Mouse (Mus musculus) heart, embryonic 12.5 days (tissue): ENCODE data around the gene Capns1. TPM values are rescaled to one million over a fixed set of nuclear protein-coding genes. Genes with fewer than 3 reads are reported as not detected.
"Not testable (repeated sequence)": the region's sequence is repeated elsewhere in the genome, so short reads cannot be mapped to it uniquely, and the experiment has no call there.

Experiments used
- ATAC-seq: fragments of 200-750 bp; cut with Nextera tagmentation; 2 replicates; pipeline ENCODE4 v1.8.0; 2017; ENCODE audit warnings: moderate TSS enrichment, moderate library complexity; ENCODE audit not compliant: insufficient number of reproducible peaks, low FRiP score
- H3K27ac ChIP-seq: fragments of 300-500 bp; sonication (generic); 2 replicates; pipeline ENCODE4 v1.5.1; 2016; ENCODE audit warnings: mild to moderate bottlenecking, moderate library complexity; ENCODE audit not compliant: poor library complexity, severe bottlenecking
- H3K27me3 ChIP-seq: fragments of 300-500 bp; sonication (generic); replicated peaks from 2 replicates; pipeline ENCODE4 v1.6.1; 2016; ENCODE audit warnings: mild to moderate bottlenecking, moderate library complexity
- H3K36me3 ChIP-seq: fragments of 300-500 bp; sonication (generic); 2 replicates; pipeline ENCODE4 v1.6.1; 2016; ENCODE audit warnings: mild to moderate bottlenecking, moderate library complexity
- H3K4me1 ChIP-seq: fragments of 300-500 bp; sonication (generic); replicated peaks from 2 replicates; pipeline ENCODE4 v1.6.1; 2016; ENCODE audit warnings: mild to moderate bottlenecking
- H3K4me2 ChIP-seq: fragments of 300-500 bp; sonication (generic); 2 replicates; pipeline ENCODE4 v1.6.1; 2016; ENCODE audit warnings: mild to moderate bottlenecking, moderate library complexity
- H3K4me3 ChIP-seq: fragments of 300-500 bp; sonication (generic); 2 replicates; pipeline ENCODE4 v1.5.1; 2016; ENCODE audit warnings: mild to moderate bottlenecking
- H3K9ac ChIP-seq: fragments of 300-500 bp; sonication (generic); 2 replicates; pipeline ENCODE4 v1.6.1; 2016; ENCODE audit warnings: mild to moderate bottlenecking, moderate library complexity
- H3K9me3 ChIP-seq: fragments of 300-500 bp; sonication (generic); replicated peaks from 2 replicates; pipeline ENCODE4 v1.6.1; 2016; ENCODE audit warnings: mild to moderate bottlenecking, moderate library complexity
- WGBS: fragments of 180-500 bp; shearing (Covaris S2); methylation state at CpG from one replicate; pipeline ENCODE4 v1.1.7; 2016; 5-methylcytosine and 5-hydroxymethylcytosine counted together
- polyA plus RNA-seq: library from polyadenylated mRNA; unstranded; fragments of >200 nt; fragmentation: Nextera tagmentation; extraction: Ambion mirVana; gene quantifications from 2 replicates; pipeline ENCODE4 v1.2.1, GENCODE M21; 2016

Capns1 gene
- 77.0 and 83.4 TPM in 2 replicates for polyA plus RNA-seq

DNA sequence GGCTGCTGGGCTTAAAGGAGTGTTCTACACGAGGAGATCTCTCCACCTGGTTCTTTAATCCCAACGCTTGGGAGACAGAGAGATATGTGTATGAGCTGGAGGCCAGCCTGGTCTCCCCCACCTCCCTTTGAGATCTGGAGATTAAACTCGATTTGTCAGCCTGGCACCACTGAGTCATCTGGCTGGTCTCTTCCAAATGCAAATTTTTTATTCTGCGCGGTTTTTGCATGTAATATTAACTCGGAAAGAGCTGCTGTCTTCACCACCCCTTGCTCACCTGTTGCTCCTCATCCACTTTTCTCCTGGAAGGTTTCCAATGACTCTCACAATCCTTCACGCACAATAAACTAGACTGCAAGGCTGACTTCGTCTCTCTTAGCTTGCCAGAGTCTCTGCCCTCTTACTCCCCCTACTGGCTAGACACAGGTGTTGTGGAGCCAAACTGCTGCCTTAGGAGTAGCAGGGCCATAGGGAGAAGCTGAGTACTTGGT is at the start of gene Capns1:
TSS of gene Capns1 (minus strand) at position 331 of the 491 bp plus-strand sequence.
- 7% methylated on average over 8 of the region's 8 CpGs for WGBS
- Histone ChIP-seq H3K36me3 (no peaks in the 10 kb centered on the region), H3K27me3 (no peaks in the 10 kb centered on the region), H3K9ac (no peak within 1 kb of the TSS), H3K4me1 (peaks cover 8% of the 10 kb centered on the region), H3K27ac (no peak within 1 kb of the TSS), H3K4me2 (peak within 1 kb of the TSS; percentile 32), H3K9me3 (no peaks in the 10 kb centered on the region), H3K4me3 (0 out of 2 replicates have a peak within 1 kb of the TSS, but pooled peaks have one; percentile 4)
- no peak for ATAC-seq

DNA sequence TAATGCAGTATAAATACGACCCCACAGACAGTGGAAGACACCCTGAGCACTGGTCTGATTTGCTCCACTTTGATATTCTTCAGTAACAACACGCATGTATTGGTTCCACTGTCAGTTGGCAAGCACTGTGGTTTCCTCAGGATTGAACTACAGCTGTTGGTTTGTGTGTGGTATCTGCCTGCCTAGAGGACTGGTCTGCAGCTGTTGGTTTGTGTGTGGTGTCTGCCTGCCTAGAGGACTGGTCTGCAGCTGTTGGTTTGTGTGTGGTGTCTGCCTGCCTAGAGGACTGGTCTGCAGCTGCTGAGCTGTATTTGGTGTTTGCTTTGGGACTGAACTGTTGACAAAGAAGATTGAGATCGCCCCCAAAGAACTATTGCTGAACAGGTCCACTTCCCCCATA is 38.8 kb upstream of the Capns1 start:
- H3K4me3 ChIP-seq, H3K27me3 ChIP-seq, H3K27ac ChIP-seq, H3K9me3 ChIP-seq, H3K4me2 ChIP-seq, ATAC-seq, H3K9ac ChIP-seq: not testable (repeated sequence)
- peaks cover 11% of the 10 kb centered on the region; the same call in 1 of the 2 replicates for H3K4me1 ChIP-seq
- peaks cover 45% of the 10 kb centered on the region for H3K36me3 ChIP-seq
- 78% methylated on average over 3 of the region's 3 CpGs for WGBS

DNA sequence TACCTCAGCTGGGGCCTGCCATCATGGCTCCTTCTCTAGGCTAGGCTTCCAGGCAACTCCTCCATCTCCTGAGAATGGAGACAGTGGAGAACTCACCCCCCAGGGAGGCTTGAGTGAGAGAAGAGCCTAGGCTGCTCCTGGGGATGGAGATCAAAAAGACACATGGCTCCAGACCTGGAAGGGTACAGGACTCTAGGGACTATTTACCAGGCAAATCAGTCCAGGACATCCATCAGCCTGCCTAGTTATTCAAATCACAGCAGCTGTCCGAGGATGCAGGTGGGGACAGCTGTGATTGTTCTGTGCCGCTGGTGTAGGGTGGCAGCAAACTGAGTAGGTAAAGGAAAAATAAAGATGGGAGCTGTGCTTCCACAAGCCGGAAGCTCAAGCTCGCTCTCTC is 37.0 kb upstream of the Capns1 start, which contains the start of gene Ovol3:
TSS of gene Ovol3 (minus strand) at position 101 of the 400 bp plus-strand sequence.
- Histone ChIP-seq H3K9ac (no peak within 1 kb of the TSS), H3K4me1 (peaks cover 16% of the 10 kb centered on the region), H3K27me3 (no peaks in the 10 kb centered on the region), H3K9me3 (no peaks in the 10 kb centered on the region), H3K27ac (no peak within 1 kb of the TSS), H3K36me3 (peaks cover 28% of the 10 kb centered on the region), H3K4me3 (no peak within 1 kb of the TSS), H3K4me2 (no peak within 1 kb of the TSS)
- ATAC-seq: no peak
- 81% methylated on average over 4 of the region's 4 CpGs for WGBS

DNA sequence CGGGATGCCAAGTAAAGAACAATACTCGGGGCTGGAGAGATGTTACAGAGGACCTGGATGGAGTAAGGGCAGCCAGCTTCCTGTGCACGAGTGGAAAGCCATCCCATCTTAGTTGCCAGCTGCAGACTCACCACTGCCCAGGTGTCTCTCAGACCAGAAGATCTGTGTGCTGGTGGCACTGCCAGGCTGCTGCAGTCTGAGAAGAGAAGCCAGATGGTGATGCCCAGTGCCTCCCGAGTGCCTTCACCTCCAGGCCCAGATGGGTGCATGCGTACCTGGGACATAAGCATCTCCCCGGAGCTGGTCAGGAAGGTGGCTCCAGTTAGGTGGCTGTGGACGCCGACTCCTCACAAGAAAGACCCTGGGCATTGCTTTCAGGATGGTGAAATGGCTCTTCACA is 36.5 kb upstream of the Capns1 start:
- H3K9ac ChIP-seq: no peak overlapping the region
- H3K4me1 ChIP-seq: peaks cover 19% of the 10 kb centered on the region
- peaks cover 22% of the 10 kb centered on the region for H3K36me3 ChIP-seq
- no peak for ATAC-seq
- no peaks in the 10 kb centered on the region for H3K9me3 ChIP-seq
- no peaks in the 10 kb centered on the region for H3K27me3 ChIP-seq
- WGBS: 82% methylated on average over 8 of the region's 8 CpGs
- no peak overlapping the region for H3K27ac ChIP-seq
- H3K4me3 ChIP-seq: no peak overlapping the region
- H3K4me2 ChIP-seq: no peak overlapping the region

DNA sequence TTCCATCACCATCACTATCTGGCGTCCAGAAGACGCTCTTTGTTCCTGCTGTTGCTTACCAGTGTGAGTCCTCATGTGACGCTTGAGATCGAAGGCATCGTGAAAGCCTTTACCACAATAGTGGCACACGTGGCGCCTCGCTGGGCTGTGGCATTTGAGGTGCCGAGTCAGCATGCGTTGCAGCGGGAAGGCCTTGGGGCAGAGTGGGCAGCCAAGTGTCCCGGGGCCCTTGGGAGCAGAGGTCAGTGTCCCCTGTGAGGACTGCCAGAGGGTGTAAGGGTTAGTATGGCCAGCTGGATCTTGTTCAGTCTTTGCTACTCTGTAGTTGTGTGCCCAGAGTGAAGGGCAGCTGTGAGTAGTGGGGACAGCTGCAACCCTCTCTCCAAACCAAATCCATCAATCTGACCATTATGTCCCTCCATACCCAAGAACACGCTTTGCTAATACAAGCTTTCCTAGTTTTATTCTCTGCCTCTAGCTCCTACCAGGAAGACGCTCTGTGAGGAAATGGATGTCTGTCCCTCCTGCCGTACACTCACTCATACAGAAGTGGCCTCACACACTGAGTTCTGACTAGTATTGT is 35.8 kb upstream of the Capns1 start:
- 91% methylated on average over 15 of the region's 15 CpGs for WGBS
- ATAC-seq: no peak
- H3K4me2 ChIP-seq: no peak overlapping the region
- H3K4me3 ChIP-seq: no peak overlapping the region
- no peak overlapping the region for H3K27ac ChIP-seq
- H3K27me3 ChIP-seq: no peaks in the 10 kb centered on the region
- H3K36me3 ChIP-seq: peaks cover 26% of the 10 kb centered on the region
- H3K9ac ChIP-seq: no peak overlapping the region
- peaks cover 19% of the 10 kb centered on the region for H3K4me1 ChIP-seq
- no peaks in the 10 kb centered on the region for H3K9me3 ChIP-seq

DNA sequence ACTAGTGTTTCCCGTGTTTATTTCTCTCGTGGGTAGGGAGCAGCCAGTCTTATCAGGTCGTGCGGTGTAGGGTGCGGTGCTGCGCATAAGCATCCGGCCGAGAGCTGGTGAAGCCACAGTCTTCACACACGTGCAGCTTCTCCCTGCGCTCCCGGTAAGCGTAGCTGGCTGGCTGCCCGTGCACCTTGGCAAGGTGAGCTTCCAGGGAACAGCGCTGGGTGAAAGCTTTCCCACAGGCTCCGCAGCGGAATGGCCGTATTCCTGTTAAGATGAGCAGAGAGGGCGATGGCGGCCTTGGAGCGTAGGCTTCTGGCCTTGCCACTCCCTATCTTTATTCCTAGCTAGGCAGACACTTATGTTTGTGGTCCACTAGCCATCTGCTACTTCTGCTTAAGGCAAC is 34.8 kb upstream of the Capns1 start:
- Histone ChIP-seq H3K4me2 (peak overlapping the region; percentile 86), H3K27ac (no peak overlapping the region), H3K4me3 (peak overlapping the region; percentile 89), H3K9ac (peak overlapping the region; percentile 29; the same call in 1 of the 2 replicates), H3K9me3 (no peaks in the 10 kb centered on the region), H3K4me1 (peaks cover 19% of the 10 kb centered on the region), H3K27me3 (no peaks in the 10 kb centered on the region), H3K36me3 (peaks cover 29% of the 10 kb centered on the region)
- ATAC-seq: no peak
- 87% methylated on average over 20 of the region's 20 CpGs for WGBS

DNA sequence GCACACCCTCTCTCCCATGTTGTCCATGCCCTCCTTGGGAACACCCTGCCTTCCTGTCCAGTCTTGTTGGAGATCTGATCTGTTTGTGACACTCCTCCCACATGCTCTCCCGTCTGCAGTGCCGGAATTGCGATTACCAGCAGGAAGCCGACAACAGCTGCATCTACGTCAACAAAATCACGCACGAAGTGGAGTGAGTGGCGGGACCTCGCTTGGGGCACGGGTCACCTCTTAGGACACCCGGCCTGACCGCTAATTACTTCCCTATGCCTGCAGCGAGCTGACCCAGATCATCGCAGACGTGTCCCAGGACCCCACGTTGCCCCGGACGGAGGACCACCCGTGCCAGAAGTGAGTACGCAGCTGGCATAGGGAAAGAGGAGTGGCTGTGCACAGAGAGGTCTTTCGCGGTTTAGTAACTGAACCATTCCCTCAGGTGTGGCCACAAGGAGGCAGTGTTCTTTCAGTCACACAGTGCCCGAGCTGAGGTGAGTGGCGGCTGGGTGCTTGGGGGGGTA is 34.1 kb upstream of the Capns1 start:
- H3K27ac ChIP-seq: peak overlapping the region; percentile 91
- peak overlapping the region; percentile 89 for H3K4me3 ChIP-seq
- no peak for ATAC-seq
- H3K4me1 ChIP-seq: peaks cover 19% of the 10 kb centered on the region
- peaks cover 36% of the 10 kb centered on the region for H3K36me3 ChIP-seq
- no peaks in the 10 kb centered on the region for H3K27me3 ChIP-seq
- 4% methylated on average over 24 of the region's 24 CpGs for WGBS
- H3K9ac ChIP-seq: peak overlapping the region; percentile 89
- peak overlapping the region; percentile 86 for H3K4me2 ChIP-seq
- no peaks in the 10 kb centered on the region for H3K9me3 ChIP-seq

DNA sequence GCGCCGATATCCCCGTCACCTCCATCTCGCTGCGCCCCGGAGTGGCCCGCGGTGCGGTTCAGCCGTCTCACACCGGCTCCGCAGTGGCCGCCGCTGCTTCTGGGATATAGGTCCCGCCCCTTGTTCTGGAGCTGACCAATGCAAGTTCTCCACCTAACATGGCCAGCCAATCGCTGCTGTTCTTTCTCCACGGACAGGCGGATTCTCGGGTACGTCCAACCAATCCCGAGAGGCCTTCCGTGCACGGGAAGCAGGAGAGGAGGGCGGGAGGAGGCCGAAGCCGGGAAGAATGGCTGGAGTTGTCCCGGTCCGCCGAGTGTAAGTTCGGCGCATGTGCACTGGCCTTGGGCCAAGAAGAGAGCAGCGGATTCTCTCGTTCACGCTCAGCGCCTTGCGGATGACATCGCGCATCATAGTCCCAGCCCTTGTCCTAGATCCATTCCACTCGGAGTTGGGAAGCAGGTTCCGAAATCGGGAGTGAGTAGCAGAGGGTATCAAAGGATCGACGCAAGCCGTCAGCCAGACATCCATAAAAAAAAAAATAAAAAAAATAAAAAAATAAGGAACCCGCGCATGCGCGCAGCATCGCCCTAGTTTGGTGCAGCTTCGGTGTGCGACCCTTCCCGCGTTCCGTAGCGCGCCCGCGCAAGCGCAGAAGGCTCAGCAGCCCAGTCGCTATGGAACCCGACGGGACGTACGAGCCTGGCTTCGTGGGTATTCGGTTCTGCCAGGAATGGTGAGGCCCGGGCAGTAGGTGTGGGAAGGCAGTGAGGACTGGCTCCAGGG is 33.3 kb upstream of the Capns1 start, which contains the start of the genes Polr2i and Tbcb:
TSS of gene Polr2i (plus strand) at position 280 of the 786 bp plus-strand sequence.
TSS of gene Tbcb (minus strand) at position 604 of the 786 bp plus-strand sequence.
- peak; percentile 96 for ATAC-seq
- WGBS: 0% methylated on average over 67 of the region's 67 CpGs
- peaks cover 19% of the 10 kb centered on the region for H3K4me1 ChIP-seq
- H3K4me2 ChIP-seq: peak within 1 kb of the TSS; percentile 86
- no peaks in the 10 kb centered on the region for H3K27me3 ChIP-seq
- peaks cover 44% of the 10 kb centered on the region for H3K36me3 ChIP-seq
- peak within 1 kb of the TSS; percentile 89 for H3K9ac ChIP-seq
- H3K9me3 ChIP-seq: no peaks in the 10 kb centered on the region
- H3K27ac ChIP-seq: peak within 1 kb of the TSS; percentile 91
- peak within 1 kb of the TSS; percentile 89 for H3K4me3 ChIP-seq

DNA sequence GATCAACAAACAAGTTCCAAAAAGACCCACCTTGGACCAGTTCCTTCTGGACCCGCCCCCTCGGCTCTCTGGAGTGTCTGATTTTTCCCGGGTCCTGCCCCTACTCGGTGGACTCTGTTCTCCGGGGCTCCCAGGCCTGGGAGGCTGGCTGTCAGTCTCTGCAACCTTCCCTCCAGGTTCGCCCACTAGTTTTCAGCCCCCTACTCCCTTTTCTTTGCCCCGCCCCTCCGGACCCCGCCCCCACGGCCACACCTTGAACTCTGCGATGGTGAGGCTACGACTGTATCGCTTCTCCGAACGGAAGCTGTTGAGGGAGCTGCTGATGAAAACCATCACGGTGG is 32.7 kb upstream of the Capns1 start:
- Histone ChIP-seq H3K9me3 (no peaks in the 10 kb centered on the region), H3K9ac (peak overlapping the region; percentile 79), H3K36me3 (peaks cover 50% of the 10 kb centered on the region), H3K4me1 (peaks cover 19% of the 10 kb centered on the region), H3K4me2 (peak overlapping the region; percentile 86), H3K4me3 (peak overlapping the region; percentile 89), H3K27ac (peak overlapping the region; percentile 57), H3K27me3 (no peaks in the 10 kb centered on the region)
- ATAC-seq: peak; percentile 1; the same call in 1 of the 2 replicates
- WGBS: under 1% methylated on average over 16 of the region's 16 CpGs

DNA sequence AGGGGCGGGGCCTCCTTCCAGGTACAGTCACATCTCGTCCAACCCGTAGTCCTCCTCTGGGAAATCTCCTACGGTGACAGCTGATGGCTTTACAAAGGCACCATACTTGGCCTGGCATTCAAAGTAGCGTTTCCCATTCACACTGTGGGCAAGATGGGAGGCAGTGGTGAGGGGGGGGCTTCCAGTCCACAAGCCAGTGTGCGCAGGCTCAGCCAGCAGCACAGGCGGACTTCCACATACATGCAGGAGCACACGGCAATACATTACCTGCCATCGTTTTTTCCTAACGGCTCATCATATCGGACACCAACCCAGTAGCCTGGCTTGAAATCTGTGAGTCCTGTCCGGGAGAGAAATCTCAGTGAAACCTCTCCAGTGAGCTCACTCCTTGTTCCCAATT is 25.6 kb upstream of the Capns1 start:
- Histone ChIP-seq H3K27ac (no peak overlapping the region), H3K4me3 (no peak overlapping the region), H3K27me3 (no peaks in the 10 kb centered on the region), H3K36me3 (peaks cover 61% of the 10 kb centered on the region), H3K4me2 (no peak overlapping the region), H3K9me3 (no peaks in the 10 kb centered on the region), H3K4me1 (peaks cover 6% of the 10 kb centered on the region), H3K9ac (no peak overlapping the region)
- 86% methylated on average over 12 of the region's 12 CpGs for WGBS
- no peak for ATAC-seq

DNA sequence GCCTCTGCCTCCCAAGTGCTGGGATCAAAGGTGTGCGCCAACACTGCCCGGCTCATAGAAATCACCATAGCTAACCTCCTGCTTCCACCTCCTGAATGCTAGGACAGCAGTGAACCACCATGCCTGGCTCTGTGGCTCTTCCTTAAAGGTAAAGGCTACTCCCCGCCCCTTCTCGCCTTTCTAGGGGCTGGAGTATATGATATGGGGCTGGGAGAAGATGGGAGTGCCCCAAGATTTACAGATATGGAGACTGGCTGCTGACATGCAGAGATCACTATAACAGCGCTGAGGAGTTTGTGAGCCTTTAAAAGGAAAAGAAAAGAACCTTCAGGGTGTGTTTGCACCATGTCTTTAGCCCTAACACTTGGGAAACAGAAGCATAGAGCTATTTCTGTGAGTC is 23.6 kb upstream of the Capns1 start:
- H3K36me3 ChIP-seq: peaks cover 47% of the 10 kb centered on the region
- no peaks in the 10 kb centered on the region for H3K9me3 ChIP-seq
- H3K4me2 ChIP-seq: no peak overlapping the region
- H3K4me1 ChIP-seq: peaks cover 9% of the 10 kb centered on the region
- H3K4me3 ChIP-seq: no peak overlapping the region
- 93% methylated on average over 5 of the region's 5 CpGs for WGBS
- H3K9ac ChIP-seq: no peak overlapping the region
- no peak overlapping the region for H3K27ac ChIP-seq
- no peak for ATAC-seq
- H3K27me3 ChIP-seq: no peaks in the 10 kb centered on the region
